Mouse (Mus musculus): ENCODE results near the gene Lrrc51. TPM values are rescaled to one million over a fixed set of nuclear protein-coding genes. Genes with fewer than 3 reads are reported as not detected.
"Not testable (repeated sequence)": the region's sequence is repeated elsewhere in the genome, so short reads cannot be mapped to it uniquely, and the experiment has no call there.

Lrrc51 gene
- polyA plus RNA-seq, 1 experiment from 2014 or later: 6.0 TPM

DNA sequence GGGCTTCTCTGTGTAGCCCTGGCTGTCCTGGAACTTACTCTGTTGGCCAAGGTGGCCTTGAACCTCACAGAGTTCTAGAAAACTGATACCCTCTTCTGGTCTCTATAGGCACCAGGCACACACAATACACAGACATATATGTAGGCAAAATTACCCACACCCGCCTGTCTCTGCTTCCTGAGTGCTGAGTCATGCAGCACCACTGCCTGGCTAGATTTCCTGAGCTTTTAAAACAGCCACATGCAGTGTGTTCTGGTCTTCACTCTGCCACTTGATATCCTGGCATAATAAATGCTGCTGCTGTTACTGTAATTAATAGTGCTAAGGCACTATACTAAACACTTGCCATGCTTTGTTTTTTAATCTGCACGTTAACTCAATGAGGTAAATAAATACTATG is 31.9 kb upstream of the Lrrc51 start:
- H3K27me3 ChIP-seq: no peaks in the 10 kb centered on the region
- CTCF ChIA-PET: interaction anchor here (0.6 kb wide), 1 partner anchor 49 kb away, joined by 3 read pairs; no protein-coding TSS in a partner anchor
- ATAC-seq: no peak
- no peak for TF ChIP-seq CTCF (IDR thresholded peaks at IDR 0.05)
- POLR2A ChIA-PET: interaction anchor here (0.6 to 0.7 kb wide), 2 partner anchors 33 to 98 kb away, joined by 3 to 5 read pairs; no protein-coding TSS in a partner anchor
- in situ Hi-C loops (cut with MboI; ENCODE audit: low pct_unique_long_range_greater_than_20kb): no loop called here
- no peak for DNase-seq (ENCODE audit: low read depth, low spot score)

DNA sequence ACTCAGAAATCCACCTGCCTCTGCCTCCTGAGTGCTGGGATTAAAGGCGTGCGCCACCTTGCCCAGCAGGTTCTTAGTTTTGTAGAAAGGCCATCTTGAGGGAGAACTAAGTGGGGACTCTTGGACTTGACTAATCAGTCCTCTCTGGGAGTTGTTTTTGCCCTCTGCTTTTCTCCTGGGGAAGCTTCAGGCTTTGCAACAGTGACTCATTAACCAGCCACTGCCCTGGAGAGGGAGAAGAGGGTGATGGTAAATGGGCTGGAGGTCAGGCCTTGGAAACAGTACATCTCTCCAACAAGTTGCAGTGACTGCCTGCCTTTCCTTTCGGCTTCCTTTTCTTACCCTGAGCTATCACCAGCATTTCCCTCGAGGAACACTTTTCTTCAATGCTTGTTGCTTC is 30.9 kb upstream of the Lrrc51 start:
- DNase-seq (ENCODE audit: low read depth, low spot score) (no peak), ATAC-seq (peak; percentile 46)
- no peaks in the 10 kb centered on the region for H3K27me3 ChIP-seq
- in situ Hi-C loops (cut with MboI; ENCODE audit: low pct_unique_long_range_greater_than_20kb): no loop called here
- TF ChIP-seq CTCF (IDR thresholded peaks at IDR 0.05): no peak
- CTCF ChIA-PET: no interaction called here
- POLR2A ChIA-PET: no interaction called here

DNA sequence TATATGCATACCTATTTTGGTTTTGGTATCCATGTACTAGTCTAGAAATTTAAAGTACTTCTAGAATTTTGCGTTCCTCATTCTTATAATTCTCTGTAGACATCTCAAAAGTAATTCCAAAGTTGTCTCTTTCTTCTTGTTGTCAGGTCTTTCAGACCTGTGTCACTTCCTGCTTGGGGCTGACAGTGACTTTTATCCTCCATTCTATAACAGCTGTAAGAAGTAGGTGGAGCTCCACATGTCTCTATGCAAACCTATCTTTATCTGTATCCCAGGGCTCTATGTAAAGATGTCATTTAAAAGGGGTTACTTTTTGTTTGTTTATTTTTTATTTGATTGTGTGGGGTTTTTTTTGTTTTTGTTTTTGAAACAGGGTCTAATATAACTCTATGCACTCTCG is 29.9 kb upstream of the Lrrc51 start:
- ChIA-PET CTCF (no interaction called here), POLR2A (no interaction called here)
- no peak for DNase-seq (ENCODE audit: low read depth, low spot score)
- TF ChIP-seq CTCF (IDR thresholded peaks at IDR 0.05): no peak
- no peak for ATAC-seq
- H3K27me3 ChIP-seq: no peaks in the 10 kb centered on the region
- in situ Hi-C loops (cut with MboI; ENCODE audit: low pct_unique_long_range_greater_than_20kb): no loop called here

DNA sequence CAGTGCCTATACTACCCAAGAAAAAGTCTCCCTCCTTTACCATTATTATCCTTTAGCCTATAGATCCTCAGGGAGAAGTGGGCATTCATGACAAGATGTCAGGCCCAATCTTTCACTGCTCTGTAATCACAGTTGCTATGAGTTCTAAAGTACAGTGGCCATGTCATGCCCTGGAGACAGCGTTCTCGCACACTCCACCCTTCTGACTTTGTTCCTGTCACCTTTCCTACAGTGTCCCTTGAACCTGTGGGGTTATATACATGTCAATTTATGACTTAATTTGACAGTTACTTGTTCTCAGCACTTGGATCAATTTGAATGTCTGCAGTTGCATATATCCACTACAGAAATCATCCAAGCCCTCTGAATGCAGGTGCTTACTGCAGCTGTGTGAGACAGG is 29.1 kb upstream of the Lrrc51 start:
- POLR2A ChIA-PET: no interaction called here
- CTCF ChIA-PET: no interaction called here
- in situ Hi-C loops (cut with MboI; ENCODE audit: low pct_unique_long_range_greater_than_20kb): no loop called here
- H3K27me3 ChIP-seq: no peaks in the 10 kb centered on the region
- no peak for TF ChIP-seq CTCF (IDR thresholded peaks at IDR 0.05)
- no peak for ATAC-seq
- no peak for DNase-seq (ENCODE audit: low read depth, low spot score)

DNA sequence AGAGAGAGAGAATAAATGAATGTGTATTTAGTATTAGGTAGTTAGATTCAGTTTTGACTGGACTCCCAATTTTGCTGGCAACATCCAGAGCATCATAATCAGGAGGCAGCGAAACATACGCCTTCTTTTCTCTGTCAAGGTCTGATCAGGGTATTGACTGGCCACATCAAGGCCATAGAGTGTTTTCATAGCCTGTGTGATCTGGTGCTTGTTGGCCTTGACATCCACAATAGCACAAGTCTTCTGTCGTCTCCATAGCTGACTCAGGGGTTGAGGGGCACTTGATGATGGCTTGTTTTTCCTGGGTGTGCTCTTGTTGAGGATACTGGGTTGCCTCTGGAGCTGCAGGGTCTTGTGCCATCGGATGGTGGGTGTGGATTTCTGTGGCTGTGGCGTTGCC is 23.2 kb upstream of the Lrrc51 start:
- DNase-seq (ENCODE audit: low read depth, low spot score) (no peak), ATAC-seq (no peak)
- POLR2A ChIA-PET: no interaction called here
- TF ChIP-seq CTCF (IDR thresholded peaks at IDR 0.05): no peak
- in situ Hi-C loops (cut with MboI; ENCODE audit: low pct_unique_long_range_greater_than_20kb): no loop called here
- CTCF ChIA-PET: no interaction called here
- H3K27me3 ChIP-seq: no peaks in the 10 kb centered on the region

DNA sequence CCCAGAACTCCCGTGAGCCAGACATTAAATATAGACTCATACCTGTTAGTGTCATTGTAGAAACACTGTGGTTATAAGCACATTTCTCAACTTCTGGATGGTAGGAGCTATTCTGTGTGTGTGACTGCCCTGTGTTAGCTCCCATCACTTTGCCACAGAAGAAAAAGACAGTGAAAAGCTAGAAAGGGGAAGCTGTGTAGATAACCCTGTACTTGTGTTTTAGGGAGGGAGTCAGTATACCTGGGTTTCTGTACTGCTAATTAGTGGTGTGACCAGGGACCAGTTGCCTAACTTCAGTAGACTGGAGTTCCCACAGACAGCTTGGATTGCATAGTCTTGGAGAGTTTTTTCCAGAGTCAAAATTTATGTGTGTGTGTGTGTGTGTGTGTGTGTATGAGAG is 22.8 kb upstream of the Lrrc51 start:
- no peak for DNase-seq (ENCODE audit: low read depth, low spot score)
- no peak for ATAC-seq
- ChIA-PET CTCF (no interaction called here), POLR2A (no interaction called here)
- no peaks in the 10 kb centered on the region for H3K27me3 ChIP-seq
- no peak for TF ChIP-seq CTCF (IDR thresholded peaks at IDR 0.05)
- in situ Hi-C loops (cut with MboI; ENCODE audit: low pct_unique_long_range_greater_than_20kb): no loop called here

DNA sequence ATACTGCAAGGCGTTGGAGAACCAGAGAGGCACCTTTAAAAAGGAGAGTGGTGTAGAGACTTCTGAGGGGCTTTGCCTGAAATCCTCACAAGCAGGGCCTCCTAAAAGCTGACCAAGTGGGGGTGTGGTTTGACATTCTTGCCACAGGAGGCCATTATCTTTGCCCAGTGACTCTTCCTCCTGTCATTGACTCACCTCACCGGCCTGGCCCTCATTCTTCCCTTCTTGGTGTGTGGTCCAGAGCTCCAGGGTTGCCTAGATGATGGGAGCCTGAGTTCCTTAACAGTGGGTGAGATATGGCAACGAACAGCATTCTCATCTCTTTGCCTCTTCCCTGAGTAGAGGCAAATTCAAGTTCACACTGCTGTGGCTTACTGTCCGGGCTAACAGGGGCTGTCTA is 22.2 kb upstream of the Lrrc51 start:
- no peak for TF ChIP-seq CTCF (IDR thresholded peaks at IDR 0.05)
- DNase-seq (ENCODE audit: low read depth, low spot score): no peak
- ATAC-seq: no peak
- in situ Hi-C loops (cut with MboI; ENCODE audit: low pct_unique_long_range_greater_than_20kb): no loop called here
- H3K27me3 ChIP-seq: no peaks in the 10 kb centered on the region
- CTCF ChIA-PET: no interaction called here
- POLR2A ChIA-PET: no interaction called here

DNA sequence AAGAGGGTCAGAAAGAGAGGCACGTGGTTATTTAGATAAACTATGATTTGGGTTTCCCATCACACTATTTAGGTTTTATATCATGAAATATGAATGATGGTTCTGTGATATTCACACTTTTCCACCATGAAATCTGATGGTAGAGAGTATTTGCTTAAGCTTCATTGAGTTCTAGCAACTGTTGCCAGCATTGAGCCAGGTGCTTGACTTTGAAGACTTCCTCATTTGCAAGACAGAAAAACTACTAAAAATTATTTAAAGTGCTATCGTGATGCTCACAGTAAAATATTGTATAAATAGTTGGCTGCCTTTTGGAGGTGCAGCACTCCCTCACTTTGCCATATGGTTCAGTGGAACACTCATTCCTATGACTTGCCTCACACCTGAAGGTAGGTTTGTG is 21.6 kb upstream of the Lrrc51 start:
- ATAC-seq (no peak), DNase-seq (ENCODE audit: low read depth, low spot score) (no peak)
- ChIA-PET CTCF (no interaction called here), POLR2A (no interaction called here)
- no peaks in the 10 kb centered on the region for H3K27me3 ChIP-seq
- TF ChIP-seq CTCF (IDR thresholded peaks at IDR 0.05): no peak
- in situ Hi-C loops (cut with MboI; ENCODE audit: low pct_unique_long_range_greater_than_20kb): no loop called here

DNA sequence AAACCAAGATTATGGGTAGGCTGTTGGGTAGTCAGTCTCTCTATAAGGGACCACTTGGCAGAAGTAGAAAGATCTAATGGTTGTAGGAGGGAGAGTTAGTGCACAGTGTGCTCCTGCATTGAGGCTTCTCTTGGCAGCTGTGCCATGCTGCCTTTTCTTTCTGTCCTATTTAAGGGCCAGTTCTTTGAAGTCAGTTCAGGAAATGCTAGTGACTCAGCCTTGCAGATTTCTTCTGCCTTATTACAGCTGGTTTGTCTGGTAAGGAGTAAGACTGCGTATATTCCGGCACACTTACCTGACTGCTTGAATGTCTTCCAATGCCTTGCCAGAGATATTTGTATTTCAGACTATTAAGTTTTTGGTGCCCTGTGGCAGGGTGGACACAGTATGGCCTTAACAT is 20.5 kb upstream of the Lrrc51 start:
- POLR2A ChIA-PET: no interaction called here
- TF ChIP-seq CTCF (IDR thresholded peaks at IDR 0.05): no peak

DNA sequence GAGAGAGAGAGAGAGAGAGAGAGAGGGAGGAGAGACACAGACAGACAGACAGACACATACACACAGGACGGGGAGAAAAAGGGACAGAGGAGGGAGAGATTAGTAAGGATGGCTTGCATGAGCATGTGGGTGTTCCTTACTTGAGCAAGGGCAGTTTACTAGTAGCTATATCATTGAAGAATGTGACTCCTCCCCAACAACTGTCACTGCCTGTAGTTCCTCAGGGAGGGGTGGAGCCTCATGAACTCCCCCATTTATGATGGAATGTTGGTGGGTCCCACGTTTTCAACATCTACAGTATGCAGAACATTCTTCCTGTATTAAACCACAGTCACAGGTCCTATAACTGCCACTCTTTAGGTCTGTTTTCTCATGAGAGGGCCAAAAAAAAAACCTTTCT is 18.4 kb upstream of the Lrrc51 start:
- DNase-seq (ENCODE audit: low read depth, low spot score): no peak
- ATAC-seq: no peak
- ChIA-PET CTCF (interaction anchor here (1.4 kb wide), 2 partner anchors 9 to 16 kb away, joined by 3 read pairs; no protein-coding TSS in a partner anchor), POLR2A (no interaction called here)
- in situ Hi-C loops (cut with MboI; ENCODE audit: low pct_unique_long_range_greater_than_20kb): no loop called here
- H3K27me3 ChIP-seq: no peaks in the 10 kb centered on the region
- no peak for TF ChIP-seq CTCF (IDR thresholded peaks at IDR 0.05)

More for the DNA sequence above, 20.5 kb upstream of the Lrrc51 start:
- no peaks in the 10 kb centered on the region for H3K27me3 ChIP-seq
- DNase-seq (ENCODE audit: low read depth, low spot score): no peak
- in situ Hi-C loops (cut with MboI; ENCODE audit: low pct_unique_long_range_greater_than_20kb): no loop called here
- CTCF ChIA-PET: interaction anchor here (1.6 kb wide), 1 partner anchor 14 kb away, joined by 6 read pairs; no protein-coding TSS in a partner anchor
- ATAC-seq: no peak

DNA sequence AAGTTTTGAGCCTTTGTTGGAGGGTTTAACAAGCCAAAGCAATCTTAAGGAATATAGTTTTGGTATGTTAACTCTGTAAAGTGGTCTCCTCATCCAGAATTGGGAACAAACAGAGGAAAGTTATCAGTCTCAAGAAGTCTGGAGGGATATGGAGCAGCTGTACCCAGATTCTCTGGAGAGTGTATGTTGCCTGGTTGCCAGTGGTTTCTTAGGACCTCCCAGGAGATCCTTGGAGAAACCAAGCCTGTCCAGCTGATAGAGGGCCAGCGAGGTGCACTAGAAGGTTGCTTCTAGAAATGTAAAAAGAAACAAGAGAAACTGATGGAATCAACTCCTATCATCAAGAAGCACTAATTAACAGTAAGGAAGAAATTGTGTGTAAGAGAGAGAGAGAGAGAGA is 18.0 kb upstream of the Lrrc51 start:
- in situ Hi-C loops (cut with MboI; ENCODE audit: low pct_unique_long_range_greater_than_20kb): no loop called here
- TF ChIP-seq CTCF (IDR thresholded peaks at IDR 0.05): no peak

DNA sequence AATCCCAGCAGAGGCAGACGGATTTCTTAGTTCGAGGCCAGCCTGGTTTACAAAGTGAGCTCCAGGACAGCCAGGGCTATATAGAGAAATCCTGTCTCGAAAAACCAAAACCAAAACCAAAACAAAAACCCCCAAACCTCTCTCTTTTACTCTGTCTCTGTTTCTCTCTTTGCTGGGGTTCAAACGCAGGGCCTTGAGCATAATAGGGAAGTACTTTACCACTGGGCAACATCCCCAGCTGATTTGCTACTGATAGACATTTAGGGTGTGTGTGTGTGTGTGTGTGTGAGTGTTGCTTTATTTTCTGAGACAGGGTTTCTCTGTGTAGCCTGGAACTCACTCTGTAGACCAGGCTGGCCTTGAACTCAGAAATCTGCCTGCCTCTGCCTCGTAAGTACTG is 15.3 kb upstream of the Lrrc51 start:
- ChIA-PET CTCF (interaction anchor here (1.3 kb wide), 1 partner anchor 11 kb away, joined by 3 read pairs; no protein-coding TSS in a partner anchor), POLR2A (interaction anchor here (0.5 kb wide), 1 partner anchor 440 kb away, joined by 3 read pairs; no protein-coding TSS in a partner anchor)
- DNase-seq (ENCODE audit: low read depth, low spot score); ATAC-seq; H3K27me3 ChIP-seq; in situ Hi-C loops (cut with MboI; ENCODE audit: low pct_unique_long_range_greater_than_20kb): not testable (repeated sequence)

More for the DNA sequence above, 18.0 kb upstream of the Lrrc51 start:
- DNase-seq (ENCODE audit: low read depth, low spot score): no peak
- POLR2A ChIA-PET: no interaction called here
- H3K27me3 ChIP-seq: no peaks in the 10 kb centered on the region
- CTCF ChIA-PET: interaction anchor here (1.3 to 1.7 kb wide), 4 partner anchors 9 to 47 kb away, joined by 3 to 5 read pairs (median 4); no protein-coding TSS in a partner anchor
- ATAC-seq: no peak

Measured in Patski (cell line).